Mouse (Mus musculus) frontal cortex, postnatal 36 days (tissue): Measurements from ENCODE around the gene Tpsab1.

Source experiments
- DNase-seq, 2 experiments: peaks; one replicate each; pipeline ENCODE4 v3.0.0; 2022; ENCODE audit warnings: low spot score in 2 of 2

Gene Tpsab1

GRCm38 (mm10) chr17:25345462-25345861 is at the start of gene Tpsab1:
Tpsab1 (minus strand) TSS chr17:25345562.
- no peak for DNase-seq

- no peak for DNase-seq
These were observed 49.2 kb upstream of the Tpsab1 start for GRCm38 (mm10) chr17:25394526-25394925.

GRCm38 (mm10) chr17:25374011-25374410 is 28.6 kb upstream of the Tpsab1 start:
- peak; percentile 24 to 27 for DNase-seq

GRCm38 (mm10) chr17:25372491-25372890 is 27.1 kb upstream of the Tpsab1 start:
- no peak for DNase-seq

- no peak for DNase-seq
These were observed 23.6 kb upstream of the Tpsab1 start, which contains the start of gene Tpsg1 for GRCm38 (mm10) chr17:25368973-25369372. Tpsg1 (plus strand) TSS chr17:25369273.

- no peak for DNase-seq
These were observed 20.6 kb upstream of the Tpsab1 start, which contains the start of gene Tpsb2 for GRCm38 (mm10) chr17:25366005-25366404. Tpsb2 (plus strand) TSS chr17:25366305.

GRCm38 (mm10) chr17:25363726-25364125 is 18.4 kb upstream of the Tpsab1 start:
- peak; percentile 52 to 54 for DNase-seq

- DNase-seq = no peak
These were observed 15.9 kb upstream of the Tpsab1 start for GRCm38 (mm10) chr17:25361291-25361690.

GRCm38 (mm10) chr17:25341490-25341889 is 3.9 kb downstream of the Tpsab1 start:
- DNase-seq = no peak

- no peak for DNase-seq
These were observed 5.4 kb downstream of the Tpsab1 start for GRCm38 (mm10) chr17:25340003-25340402.

- no peak for DNase-seq
These were observed 7.1 kb downstream of the Tpsab1 start for GRCm38 (mm10) chr17:25338218-25338617.

GRCm38 (mm10) chr17:25333943-25334342 is 11.4 kb downstream of the Tpsab1 start:
- peak; percentile 49 to 64 for DNase-seq

- no peak for DNase-seq
These were observed 13.0 kb downstream of the Tpsab1 start for GRCm38 (mm10) chr17:25332321-25332720.

- no peak for DNase-seq
These were observed 22.4 kb downstream of the Tpsab1 start for GRCm38 (mm10) chr17:25322930-25323329.

- DNase-seq = no peak
These were observed 24.5 kb downstream of the Tpsab1 start for GRCm38 (mm10) chr17:25320819-25321218.

GRCm38 (mm10) chr17:25318354-25318753 is 27.0 kb downstream of the Tpsab1 start, which contains the start of gene Prss29:
Prss29 (plus strand) TSS chr17:25318654.
- DNase-seq = no peak

- DNase-seq = no peak
These were observed 37.0 kb downstream of the Tpsab1 start, which contains the start of gene Prss28 for GRCm38 (mm10) chr17:25308346-25308745. Prss28 (plus strand) TSS chr17:25308646.

GRCm38 (mm10) chr17:25298094-25298493 is 47.3 kb downstream of the Tpsab1 start, which contains the start of gene Prss34:
Prss34 (plus strand) TSS chr17:25298394.
- DNase-seq = no peak

GRCm38 (mm10) chr17:25294111-25294510 is 51.3 kb downstream of the Tpsab1 start:
- no peak for DNase-seq

- no peak for DNase-seq
These were observed 51.9 kb downstream of the Tpsab1 start for GRCm38 (mm10) chr17:25293495-25293894.
